Mouse (Mus musculus) mouse embryonic stem cell (cell line): ENCODE measurements at regions not wholly inside any gene's neighbourhood (a gene's known extent, or its start where the extent isn't known, plus 50 kb on each side); places are given as distances from the start of the nearest gene placed in this dataset.
"Not testable (repeated sequence)": the region's sequence is repeated elsewhere in the genome, so short reads cannot be mapped to it uniquely, and the experiment has no call there.

ENCODE experiments used
- in situ Hi-C, 2 experiments: fragments of 300-500 bp; cut with MboI; formaldehyde crosslinking; loops; 1 replicate in 1 of 2; 3 replicates in 1 of 2; pipeline ENCODE4 v1.14.3; 2019 to 2020; ENCODE audit warnings: low sequenced_read_pairs in 2 of 2, low pct_unique_long_range_greater_than_20kb in 1 of 2, mixed read lengths in 1 of 2; ENCODE audit not compliant: unreplicated experiment in 1 of 2

DNA sequence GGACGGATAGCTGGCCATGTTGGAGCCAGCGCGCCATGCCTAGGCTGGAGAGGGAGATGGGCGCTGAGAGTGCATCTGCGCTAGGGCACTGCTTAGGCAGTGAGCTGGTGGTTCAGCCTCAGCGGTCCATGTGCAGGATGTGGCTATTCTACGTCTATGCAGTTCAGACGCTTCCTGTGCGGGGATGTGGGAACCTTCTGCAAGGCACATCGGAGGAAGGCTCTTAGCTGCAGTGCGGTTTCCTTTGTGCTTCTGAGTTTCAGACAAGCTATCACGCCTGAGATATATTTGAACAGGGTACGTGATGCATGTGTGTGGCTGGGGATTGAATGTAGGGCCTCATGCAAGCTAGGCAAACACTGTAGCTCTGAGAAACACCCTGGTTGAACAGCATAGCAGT lies 54.4 kb upstream of the Lrpprc start:
- in situ Hi-C loops, result loop anchor here (10.0 to 25.0 kb wide), 4 partner anchors 467 to 792 kb away; partner anchors contain the start of gene Six3 (in 1 of the 2)

GRCm38 (mm10) chr17:84846141-84846540 lies 55.6 kb upstream of the Lrpprc start:
- in situ Hi-C loops, result loop anchor here (10.0 to 25.0 kb wide), 4 partner anchors 466 to 791 kb away; partner anchors contain the start of gene Six3 (in 1 of the 2)

- in situ Hi-C loops, result loop anchor here (10.0 to 25.0 kb wide), 4 partner anchors 464 to 789 kb away; partner anchors contain the start of gene Six3 (in 1 of the 2)
These were observed 57.9 kb upstream of the Lrpprc start for GRCm38 (mm10) chr17:84848385-84849030.

DNA sequence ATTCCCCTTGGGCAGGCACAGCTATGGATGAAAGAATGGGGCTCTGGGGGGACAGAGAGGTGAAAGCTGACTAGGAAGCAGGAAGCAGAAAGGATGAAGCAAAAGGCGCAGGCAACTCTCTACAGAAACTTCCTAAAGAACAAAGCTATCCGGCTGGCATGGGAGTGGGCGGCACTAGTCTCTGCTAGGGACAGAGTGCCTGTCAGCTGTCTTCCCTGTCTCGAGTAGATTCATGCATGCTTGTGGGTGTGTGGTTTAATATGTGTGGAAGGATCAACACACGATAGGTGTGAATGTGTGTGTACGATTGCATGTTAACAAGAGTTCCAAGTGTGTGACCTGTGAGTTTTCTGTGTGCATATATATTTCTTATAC lies 58.4 kb upstream of the Lrpprc start:
- in situ Hi-C loops, result loop anchor here (10.0 to 25.0 kb wide), 4 partner anchors 463 to 788 kb away; partner anchors contain the start of gene Six3 (in 1 of the 2)

GRCm38 (mm10) chr17:84850464-84850863 lies 59.9 kb upstream of the Lrpprc start:
- in situ Hi-C loops, result no loop called here

- in situ Hi-C loops, result no loop called here
These were observed 60.3 kb upstream of the Lrpprc start for GRCm38 (mm10) chr17:84850893-84851292.

- in situ Hi-C loops, result no loop called here
These were observed 66.4 kb upstream of the Lrpprc start for GRCm38 (mm10) chr17:84856971-84857370.

- in situ Hi-C loops, result no loop called here
These were observed 68.2 kb upstream of the Lrpprc start for GRCm38 (mm10) chr17:84858830-84859229.

GRCm38 (mm10) chr17:84859916-84860315 lies 69.3 kb upstream of the Lrpprc start:
- in situ Hi-C loops, result no loop called here

GRCm38 (mm10) chr17:84860835-84861234 lies 70.2 kb upstream of the Lrpprc start:
- in situ Hi-C loops, result no loop called here

DNA sequence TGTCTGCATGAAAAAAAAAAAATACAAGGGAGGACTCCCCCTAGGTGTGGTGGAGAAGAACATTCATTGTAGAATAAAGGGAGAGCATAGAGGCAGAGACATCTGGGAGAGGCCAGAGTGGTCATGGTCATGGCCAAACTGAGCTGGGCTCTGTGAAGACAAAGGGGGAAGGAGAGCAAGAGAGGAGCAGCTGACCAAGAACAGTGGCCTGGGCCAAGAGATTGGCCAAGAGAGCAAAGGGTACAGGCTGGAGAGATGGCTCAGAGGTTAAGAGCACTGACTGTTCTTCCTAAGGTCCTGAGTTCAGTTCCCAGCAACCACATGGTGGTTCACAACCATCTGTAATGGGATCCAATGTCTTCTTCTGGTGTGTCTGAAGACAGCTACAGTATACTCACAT lies 73.6 kb upstream of the Lrpprc start:
- in situ Hi-C loops, result not testable (repeated sequence)

DNA sequence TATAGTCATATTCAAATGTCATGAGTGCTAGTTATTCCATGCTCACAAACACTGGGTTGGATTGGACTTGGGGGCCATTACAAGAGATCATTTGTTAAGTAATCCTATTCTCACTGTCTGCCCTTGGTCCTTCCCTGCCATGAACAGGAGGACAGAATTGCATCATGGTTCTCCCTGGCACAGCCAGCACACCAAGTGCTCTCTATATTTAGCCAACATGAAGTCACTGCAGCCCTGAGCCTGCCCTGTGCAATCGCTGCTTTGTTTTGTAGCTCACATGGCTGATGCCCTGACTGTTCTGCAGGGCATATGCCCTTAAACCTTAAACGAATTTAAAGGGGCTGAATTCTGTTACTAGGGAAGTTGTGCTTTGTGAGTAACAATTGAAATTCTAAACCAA lies 74.6 kb upstream of the Lrpprc start:
- in situ Hi-C loops, result no loop called here

GRCm38 (mm10) chr17:84865566-84865965 lies 75.0 kb upstream of the Lrpprc start:
- in situ Hi-C loops, result no loop called here

DNA sequence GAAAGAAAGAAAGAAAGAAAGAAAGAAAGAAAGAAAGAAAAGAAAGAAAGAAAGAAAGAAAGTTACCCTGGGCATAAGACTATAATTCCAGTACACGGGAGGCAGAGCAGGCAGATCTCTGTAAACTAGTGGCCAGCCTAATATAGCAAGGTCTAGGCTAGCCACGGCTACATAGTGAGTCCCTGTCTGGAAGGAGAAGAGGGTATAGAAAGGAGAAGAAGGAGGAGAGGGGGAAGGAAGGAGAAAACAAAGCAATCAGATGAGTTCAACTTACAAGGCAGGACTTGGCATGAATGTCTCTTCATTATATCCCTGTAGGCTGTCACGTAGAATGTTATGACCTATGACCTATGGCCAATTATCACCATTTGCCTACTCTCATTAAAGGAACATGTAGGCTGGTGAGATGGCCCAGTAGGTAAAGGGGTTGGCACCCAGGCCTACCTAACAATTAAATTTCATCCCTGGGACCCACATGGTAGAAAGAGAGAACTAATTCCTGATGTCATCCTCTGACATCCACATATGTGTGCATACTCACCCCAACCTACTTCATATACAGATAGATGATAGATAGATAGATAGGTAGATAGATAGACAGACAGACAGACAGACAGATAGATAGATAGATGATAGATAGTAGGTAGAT lies 78.6 kb upstream of the Lrpprc start:
- in situ Hi-C loops, result no loop called here

DNA sequence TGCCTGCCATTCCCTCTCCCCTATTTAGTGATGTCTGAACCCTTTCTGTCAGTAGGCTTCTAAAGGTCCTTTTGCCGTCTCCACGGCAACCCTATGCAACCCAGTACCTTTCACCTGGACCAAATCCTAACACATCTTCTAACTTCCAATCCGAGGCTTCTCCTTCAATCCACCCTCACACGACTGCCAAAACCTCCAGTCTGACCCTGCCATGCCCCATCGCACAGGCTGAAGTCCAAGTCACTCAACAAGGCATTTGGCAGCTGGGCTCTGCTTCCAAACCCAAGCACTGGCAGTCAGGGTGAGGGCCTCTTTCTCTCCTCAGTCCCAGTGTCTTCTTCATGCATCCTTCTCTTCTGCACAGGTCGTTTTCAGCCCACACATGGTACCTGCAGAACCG lies 83.0 kb upstream of the Lrpprc start:
- in situ Hi-C loops, result no loop called here

DNA sequence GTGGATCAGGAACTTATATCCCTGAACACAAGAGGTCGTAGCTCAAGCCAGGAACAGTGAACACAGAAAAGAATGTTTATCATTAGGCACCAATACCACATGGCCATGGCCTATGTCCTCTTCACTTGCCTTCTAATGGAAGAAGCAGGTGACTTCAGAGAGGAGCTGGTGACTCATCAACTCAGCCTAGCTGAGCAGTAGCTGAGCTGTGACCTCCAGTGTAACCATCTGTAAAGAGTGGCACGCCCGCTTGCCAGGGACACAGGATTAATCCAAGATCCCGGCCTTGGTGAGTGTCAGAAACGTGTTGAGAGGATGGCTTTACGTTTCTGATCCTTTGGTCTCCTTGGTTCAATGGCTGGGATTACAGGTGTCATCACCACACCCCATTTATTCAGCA lies 82.0 kb upstream of the Ppm1b start:
- in situ Hi-C loops, result no loop called here

- in situ Hi-C loops, result no loop called here
These were observed 81.5 kb upstream of the Ppm1b start for GRCm38 (mm10) chr17:84875031-84875430.

DNA sequence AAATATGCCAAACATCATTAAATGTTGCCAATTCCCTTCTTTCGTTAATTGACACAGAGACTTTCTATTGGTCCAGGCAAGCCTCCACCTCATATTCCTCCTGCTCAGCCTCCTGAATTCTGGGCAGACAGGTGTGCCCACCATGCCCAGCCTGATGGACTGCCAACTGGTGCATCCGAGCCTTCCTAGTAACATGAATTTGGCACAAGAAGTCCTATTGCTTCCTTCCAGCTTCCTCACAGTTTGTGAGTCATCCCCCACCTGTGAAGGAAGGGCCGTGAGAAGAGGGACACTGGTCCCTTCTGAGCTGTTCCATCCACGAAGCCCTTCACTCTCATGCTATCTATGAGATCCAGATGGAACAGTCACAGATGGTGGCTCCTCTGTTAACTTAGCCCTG lies 80.5 kb upstream of the Ppm1b start:
- in situ Hi-C loops, result no loop called here

GRCm38 (mm10) chr17:84877176-84877863 lies 79.2 kb upstream of the Ppm1b start:
- in situ Hi-C loops, result no loop called here

GRCm38 (mm10) chr17:84877864-84878224 lies 78.7 kb upstream of the Ppm1b start:
- in situ Hi-C loops, result no loop called here
